In genomic region chr2:6543650-6544049, GRCm38 (mm10) we compare ENCODE assay signal across 23 mouse cellular contexts.
A peak's percentile ranks its signal among the peaks of the same experiment; 100 is the strongest.
DNase-seq lines count a peak whose midpoint lies in the region; ATAC-seq and TF ChIP-seq lines count a peak whose summit lies in the region.
"Had no signal": no experiment of that assay in that cellular context is flagged by ENCODE, and none has a peak within 500 bp of the region (broad histone marks: within the 10 kb centered on the region; RNA-seq: fewer than 3 reads in every experiment).

No protein-coding gene starts in this region.

- ATAC-seq in forebrain, postnatal 0 days = no peak
- ATAC-seq in forebrain, embryonic 14.5 days = no peak
- ATAC-seq in megakaryocyte, adult 5-6 weeks (ENCODE audit: poor library complexity, severe bottlenecking) = no peak
- 0 out of 2 replicates have a peak, but pooled peaks have one; percentile 2 for ATAC-seq in megakaryocyte-erythroid progenitor cell, adult 5-6 weeks (replicated peaks; ENCODE audit: low FRiP score, low TSS enrichment, poor library complexity, severe bottlenecking)
- ATAC-seq: forebrain, embryonic 15.5 days; hindbrain, embryonic 16.5 days had no signal

- no peak overlapping the region for H3K4me2 ChIP-seq in forebrain, postnatal 0 days (ENCODE audit: low read depth)
- no peak overlapping the region for H3K4me2 ChIP-seq in forebrain, embryonic 14.5 days (ENCODE audit: low read length)
- H3K4me2 ChIP-seq: embryonic facial prominence, embryonic 12.5 days; embryonic facial prominence, embryonic 15.5 days; forebrain, embryonic 15.5 days; heart, embryonic 11.5 days; hindbrain, embryonic 13.5 days had no signal

- no peak overlapping the region for H3K4me3 ChIP-seq in forebrain, postnatal 0 days (ENCODE audit: low read depth, low read length)
- no peak overlapping the region for H3K4me3 ChIP-seq in forebrain, embryonic 14.5 days (ENCODE audit: low read depth, low read length)
- peak overlapping the region; percentile 9 for H3K4me3 ChIP-seq in megakaryocyte, embryonic 14.5 days (replicated peaks)
- H3K4me3 ChIP-seq: embryonic facial prominence, embryonic 12.5 days; embryonic facial prominence, embryonic 15.5 days; forebrain, embryonic 15.5 days; hindbrain, embryonic 10.5 days; hindbrain, embryonic 13.5 days had no signal

- H3K27ac ChIP-seq in forebrain, postnatal 0 days (ENCODE audit: low read depth, low read length) = peak overlapping the region; percentile 21; the same call in 1 of the 2 replicates
- no peak overlapping the region for H3K27ac ChIP-seq in forebrain, embryonic 14.5 days (ENCODE audit: low read depth, low read length)
- H3K27ac ChIP-seq: embryonic facial prominence, embryonic 12.5 days; embryonic facial prominence, embryonic 15.5 days; forebrain, embryonic 15.5 days; hindbrain, embryonic 10.5 days; hindbrain, embryonic 13.5 days had no signal

- WGBS in forebrain, postnatal 0 days = 89% methylated on average over 5 of the region's 5 CpGs
- WGBS in forebrain, embryonic 14.5 days = 91% methylated on average over 5 of the region's 5 CpGs

- no peaks in the 10 kb centered on the region for H3K9me3 ChIP-seq in forebrain, postnatal 0 days (ENCODE audit: low read length)
- H3K9me3 ChIP-seq in forebrain, embryonic 14.5 days (replicated peaks; ENCODE audit: control insufficient read depth, low read length) = no peaks in the 10 kb centered on the region
- no peaks in the 10 kb centered on the region for H3K9me3 ChIP-seq in megakaryocyte, embryonic 14.5 days
- H3K9me3 ChIP-seq: embryonic facial prominence, embryonic 12.5 days; embryonic facial prominence, embryonic 15.5 days; forebrain, embryonic 15.5 days; hindbrain, embryonic 10.5 days; hindbrain, embryonic 13.5 days had no signal

- DNase-seq in forebrain, postnatal 0 days = no peak
- no peak for DNase-seq in forebrain, embryonic 14.5 days (ENCODE audit: low spot score)
- peak; percentile 1 for DNase-seq in right cerebral cortex, postnatal 4 days
- no peak for DNase-seq in right cerebral cortex, adult 2 months (ENCODE audit: low spot score in 2 of 2)
- DNase-seq in kidney, postnatal 25 days = no peak
- DNase-seq: adrenal gland, adult 2 months; adrenal gland, postnatal 14 days; cerebellum, adult 11 months; cerebellum, adult 2 months; cerebellum, adult 9-11 months; cerebellum, postnatal 25 days; gastrocnemius, postnatal 10 days; gastrocnemius, postnatal 36 days had no signal

- no peaks in the 10 kb centered on the region; the same call in 1 of the 2 replicates for H3K4me1 ChIP-seq in forebrain, postnatal 0 days (ENCODE audit: insufficient read depth)
- H3K4me1 ChIP-seq in forebrain, embryonic 14.5 days (ENCODE audit: control insufficient read depth, insufficient read depth, low read length) = peaks cover 10% of the 10 kb centered on the region
- peaks cover 54% of the 10 kb centered on the region for H3K4me1 ChIP-seq in megakaryocyte, embryonic 14.5 days
- H3K4me1 ChIP-seq: embryonic facial prominence, embryonic 12.5 days; embryonic facial prominence, embryonic 15.5 days had no signal

- no peak overlapping the region for H3K9ac ChIP-seq in forebrain, postnatal 0 days
- no peak overlapping the region for H3K9ac ChIP-seq in forebrain, embryonic 14.5 days (ENCODE audit: low read length)
- H3K9ac ChIP-seq: embryonic facial prominence, embryonic 12.5 days; embryonic facial prominence, embryonic 15.5 days; forebrain, embryonic 15.5 days; hindbrain, embryonic 13.5 days had no signal

- no peak for TF ChIP-seq CTCF in forebrain, postnatal 0 days (IDR thresholded peaks at IDR 0.05; ENCODE audit: low read depth)

- H3K36me3 ChIP-seq in forebrain, postnatal 0 days (ENCODE audit: insufficient read depth) = peaks cover 21% of the 10 kb centered on the region
- peaks cover 48% of the 10 kb centered on the region for H3K36me3 ChIP-seq in forebrain, embryonic 14.5 days (ENCODE audit: control insufficient read depth, insufficient read depth, low read length)
- H3K36me3 ChIP-seq in megakaryocyte, embryonic 14.5 days (replicated peaks; ENCODE audit: low read length) = peaks cover 67% of the 10 kb centered on the region
- H3K36me3 ChIP-seq: embryonic facial prominence, embryonic 12.5 days; embryonic facial prominence, embryonic 15.5 days had no signal

- no peaks in the 10 kb centered on the region for H3K27me3 ChIP-seq in forebrain, postnatal 0 days (ENCODE audit: insufficient read depth, low read length)
- no peaks in the 10 kb centered on the region for H3K27me3 ChIP-seq in forebrain, embryonic 14.5 days (replicated peaks; ENCODE audit: control insufficient read depth, insufficient read depth, low read length)
- H3K27me3 ChIP-seq in megakaryocyte, embryonic 14.5 days (replicated peaks) = no peaks in the 10 kb centered on the region
- H3K27me3 ChIP-seq: embryonic facial prominence, embryonic 12.5 days; embryonic facial prominence, embryonic 15.5 days; forebrain, embryonic 15.5 days; hindbrain, embryonic 13.5 days had no signal
